Mouse (Mus musculus) adrenal gland, adult 8-10 months (tissue): Measurements from ENCODE around the gene Ifi204. TPM values are rescaled to one million over a fixed set of nuclear protein-coding genes. Genes with fewer than 3 reads are reported as not detected.
"Not testable (repeated sequence)": the region's sequence is repeated elsewhere in the genome, so short reads cannot be mapped to it uniquely, and the experiment has no call there.

Source experiments
- DNase-seq: peaks from one replicate; pipeline ENCODE4 v3.0.0; 2022
- total RNA-seq, 4 experiments: library from RNA; stranded (reverse); gene quantifications; 2 replicates each; pipeline ENCODE4 v1.2.4; 2022

The Ifi204 gene
- 1 to 10 TPM; 4.8 to 6.7 (median 5.6) TPM for total RNA-seq

GRCm38 (mm10) chr1:173766848-173767617 is at the start of gene Ifi204:
Ifi204 (minus strand) TSS chr1:173766943.
- peak; percentile 28 for DNase-seq

GRCm38 (mm10) chr1:173809294-173809693 is 42.6 kb upstream of the Ifi204 start:
- DNase-seq, result not testable (repeated sequence)

- not testable (repeated sequence) for DNase-seq
These were observed 36.0 kb upstream of the Ifi204 start for GRCm38 (mm10) chr1:173802689-173803281.

GRCm38 (mm10) chr1:173802207-173802606 is 35.5 kb upstream of the Ifi204 start:
- not testable (repeated sequence) for DNase-seq

- DNase-seq, result not testable (repeated sequence)
These were observed 35.0 kb upstream of the Ifi204 start for GRCm38 (mm10) chr1:173801791-173802190.

- DNase-seq, result not testable (repeated sequence)
These were observed 6.7 kb upstream of the Ifi204 start for GRCm38 (mm10) chr1:173773457-173773856.

GRCm38 (mm10) chr1:173760032-173760431 is 6.7 kb downstream of the Ifi204 start:
- DNase-seq, result not testable (repeated sequence)

GRCm38 (mm10) chr1:173742262-173742661 is 24.5 kb downstream of the Ifi204 start:
- no peak for DNase-seq

GRCm38 (mm10) chr1:173741656-173742055 is 25.1 kb downstream of the Ifi204 start, which contains the start of gene Ifi207:
Ifi207 (minus strand) TSS chr1:173741747.
- DNase-seq, result no peak

- DNase-seq, result no peak
These were observed 26.2 kb downstream of the Ifi204 start for GRCm38 (mm10) chr1:173740537-173740936.

GRCm38 (mm10) chr1:173736986-173737385 is 29.8 kb downstream of the Ifi204 start:
- no peak for DNase-seq

- not testable (repeated sequence) for DNase-seq
These were observed 31.7 kb downstream of the Ifi204 start for GRCm38 (mm10) chr1:173735015-173735414.

GRCm38 (mm10) chr1:173733219-173733618 is 33.5 kb downstream of the Ifi204 start:
- DNase-seq, result no peak

Other genes with a start within 250 kb of the Ifi204 start
- gene Ifi214, start 231.0 kb downstream of the Ifi204 start, total RNA-seq, result under 1 TPM in 2 of 4 experiments, not detected in 2; 0.16 to 0.18 TPM
- gene Ifi213, start 167.7 kb downstream of the Ifi204 start, total RNA-seq, result 1 to 10 TPM in 3 of 4 experiments, under 1 TPM in 1; 0.87 to 2.0 (median 1.3) TPM
- gene Ifi209, start 136.0 kb downstream of the Ifi204 start, total RNA-seq, result 1 to 10 TPM in 3 of 4 experiments, under 1 TPM in 1; 0.70 to 1.3 (median 1.2) TPM
- gene Ifi208, start 93.3 kb downstream of the Ifi204 start, total RNA-seq, result 1 to 10 TPM; 1.5 to 3.0 (median 2.3) TPM
- gene Ifi207, start 25.2 kb downstream of the Ifi204 start, total RNA-seq, result 1 to 10 TPM; 3.4 to 6.7 (median 4.5) TPM
- gene Ifi211, start 146.1 kb upstream of the Ifi204 start, total RNA-seq, result 1 to 10 TPM; 1.3 to 3.0 (median 1.6) TPM
- gene Mndal, start 175.5 kb upstream of the Ifi204 start, total RNA-seq, result 10 to 100 TPM; 10.5 to 23.6 (median 16.3) TPM
- gene Ifi203, start 175.7 kb upstream of the Ifi204 start, total RNA-seq, result 10 to 100 TPM in 3 of 4 experiments, 1 to 10 TPM in 1; 8.3 to 18.8 (median 14.0) TPM
- gene Ifi202b, start 215.8 kb upstream of the Ifi204 start, total RNA-seq, result not detected